Mouse (Mus musculus) v-Abl transformed pro-B cells (cell line): ENCODE measurements around the gene Zfyve28.

ENCODE experiments used
- in situ Hi-C, 2 experiments: fragments of 400-800 bp; cut with MboI; formaldehyde crosslinking; loops; one replicate each; pipeline ENCODE4 v1.15.1; 2025; ENCODE audit not compliant: unreplicated experiment in 2 of 2

Gene Zfyve28

GRCm38 (mm10) chr5:34255189-34255588, 33.1 kb downstream of the Zfyve28 start:
- in situ Hi-C loops: loop anchor here in 1 of 2 experiments (5.0 kb wide), 1 partner anchor 158 kb away; no protein-coding TSS in a partner anchor

- in situ Hi-C loops: loop anchor here (5.0 kb wide), 2 partner anchors 47 to 112 kb away; no protein-coding TSS in a partner anchor
Measured at GRCm38 (mm10) chr5:34254309-34254708, 33.9 kb downstream of the Zfyve28 start.

- in situ Hi-C loops: loop anchor here (5.0 kb wide), 2 partner anchors 46 to 111 kb away; no protein-coding TSS in a partner anchor
Measured at GRCm38 (mm10) chr5:34252967-34253519, 35.2 kb downstream of the Zfyve28 start.

- in situ Hi-C loops: loop anchor here (5.0 kb wide), 2 partner anchors 45 to 110 kb away; no protein-coding TSS in a partner anchor
Measured at GRCm38 (mm10) chr5:34252307-34252966, 35.8 kb downstream of the Zfyve28 start.

DNA sequence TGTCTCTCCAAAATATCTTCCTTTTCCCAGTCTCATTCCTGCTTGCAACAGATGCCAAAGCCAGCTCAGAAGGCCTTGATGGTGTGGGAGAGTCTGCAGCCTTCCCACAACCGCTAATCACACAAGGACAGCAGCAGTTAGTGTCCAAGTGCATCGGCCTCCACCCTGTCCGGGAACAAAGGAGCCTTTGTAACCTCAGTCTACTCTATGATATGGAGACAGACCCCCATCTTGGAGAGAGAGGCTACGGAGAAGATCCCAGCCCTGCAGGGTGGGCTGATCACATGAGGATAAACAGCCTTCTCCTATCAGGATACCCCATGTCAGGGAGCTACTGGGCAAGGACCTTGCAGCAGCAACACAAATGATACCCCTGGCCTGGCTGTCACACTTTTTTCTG, 36.5 kb downstream of the Zfyve28 start:
- in situ Hi-C loops: loop anchor here (5.0 kb wide), 2 partner anchors 44 to 109 kb away; no protein-coding TSS in a partner anchor

GRCm38 (mm10) chr5:34250090-34250489, 38.2 kb downstream of the Zfyve28 start:
- in situ Hi-C loops: loop anchor here (5.0 kb wide), 2 partner anchors 43 to 108 kb away; no protein-coding TSS in a partner anchor

GRCm38 (mm10) chr5:34249132-34249531, 39.1 kb downstream of the Zfyve28 start:
- in situ Hi-C loops: no loop called here

GRCm38 (mm10) chr5:34246443-34246842, 41.8 kb downstream of the Zfyve28 start:
- in situ Hi-C loops: no loop called here

GRCm38 (mm10) chr5:34243062-34243461, 45.2 kb downstream of the Zfyve28 start:
- in situ Hi-C loops: no loop called here

DNA sequence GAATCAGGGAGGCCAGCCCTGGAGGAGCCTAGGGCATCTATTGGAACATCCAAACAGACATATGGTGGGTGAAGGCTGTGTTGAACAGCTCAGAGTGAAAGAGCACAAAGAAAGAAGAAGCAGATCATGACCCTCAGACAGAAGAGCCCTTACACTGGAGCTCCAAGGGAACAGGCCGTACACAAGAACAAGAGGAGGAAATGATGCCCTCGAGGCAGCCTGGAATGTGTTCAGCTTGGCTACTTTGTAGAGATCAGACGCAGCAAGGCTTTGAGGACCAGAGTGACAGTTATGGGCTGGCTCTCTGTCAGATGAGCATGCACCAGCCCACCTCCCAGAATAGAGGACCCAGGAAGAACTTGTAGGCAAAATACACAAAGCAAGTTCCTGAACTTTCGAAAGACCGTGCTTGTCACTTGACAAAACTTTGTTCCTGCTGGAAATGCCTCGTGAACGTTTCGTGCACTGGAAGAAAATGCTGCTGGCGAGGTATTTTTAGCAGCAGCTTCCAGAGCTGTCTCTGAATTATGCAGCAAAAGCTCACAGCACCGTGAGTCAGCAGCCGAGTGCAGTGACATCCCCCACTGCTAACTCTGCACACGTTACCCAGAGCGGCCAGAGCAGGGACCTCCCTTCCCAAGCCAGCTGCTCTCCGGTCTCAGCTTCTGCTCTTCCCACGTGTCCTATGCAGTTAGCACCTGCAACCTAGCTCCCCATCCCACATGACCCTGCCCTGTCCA, 45.9 kb downstream of the Zfyve28 start:
- in situ Hi-C loops: no loop called here

- in situ Hi-C loops: no loop called here
Measured at GRCm38 (mm10) chr5:34238444-34238843, 49.8 kb downstream of the Zfyve28 start.

GRCm38 (mm10) chr5:34235898-34236420, 52.3 kb downstream of the Zfyve28 start:
- in situ Hi-C loops: no loop called here

- in situ Hi-C loops: no loop called here
Measured at GRCm38 (mm10) chr5:34235056-34235455, 53.2 kb downstream of the Zfyve28 start.

GRCm38 (mm10) chr5:34233221-34233515, 55.1 kb downstream of the Zfyve28 start:
- in situ Hi-C loops: no loop called here

DNA sequence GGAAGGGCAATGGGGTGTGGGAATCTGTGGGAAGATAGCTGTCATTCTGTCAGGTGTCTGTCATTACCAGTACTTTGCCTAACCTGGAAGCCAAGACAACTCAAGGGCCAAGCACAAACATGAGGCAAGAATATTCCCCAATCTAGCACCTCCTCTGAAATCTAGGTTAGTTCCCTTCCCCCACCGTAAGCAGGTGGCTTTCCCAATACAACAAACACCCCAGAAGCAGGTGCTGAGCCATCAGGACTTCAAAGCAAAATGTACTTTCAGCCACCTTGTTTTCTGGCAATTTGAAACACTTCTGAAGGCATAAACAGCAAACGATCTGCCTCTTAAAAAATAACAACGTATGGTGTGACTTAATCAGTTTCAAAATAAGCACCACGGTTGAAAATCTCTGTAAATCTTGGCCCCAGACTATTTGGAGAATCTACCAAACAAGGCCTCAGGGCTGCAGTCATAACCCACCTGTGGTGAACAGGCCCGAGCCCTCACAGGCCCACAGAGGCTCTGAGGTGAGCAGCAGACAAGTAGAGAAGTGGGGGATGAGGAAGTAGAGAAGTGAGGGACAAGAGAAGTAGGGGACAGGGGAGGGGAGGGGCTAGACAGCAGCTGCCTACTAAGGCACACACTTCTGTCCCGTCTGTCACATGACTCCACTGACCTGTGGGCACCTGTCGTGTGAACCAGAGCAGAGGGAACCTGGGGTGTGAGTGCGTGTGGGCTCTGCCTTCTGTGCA, 55.6 kb downstream of the Zfyve28 start:
- in situ Hi-C loops: no loop called here

- in situ Hi-C loops: no loop called here
Measured at GRCm38 (mm10) chr5:34231901-34232300, 56.3 kb downstream of the Zfyve28 start.

- in situ Hi-C loops: no loop called here
Measured at GRCm38 (mm10) chr5:34230599-34231485, 57.4 kb downstream of the Zfyve28 start.

GRCm38 (mm10) chr5:34229503-34229902, 58.7 kb downstream of the Zfyve28 start:
- in situ Hi-C loops: no loop called here

DNA sequence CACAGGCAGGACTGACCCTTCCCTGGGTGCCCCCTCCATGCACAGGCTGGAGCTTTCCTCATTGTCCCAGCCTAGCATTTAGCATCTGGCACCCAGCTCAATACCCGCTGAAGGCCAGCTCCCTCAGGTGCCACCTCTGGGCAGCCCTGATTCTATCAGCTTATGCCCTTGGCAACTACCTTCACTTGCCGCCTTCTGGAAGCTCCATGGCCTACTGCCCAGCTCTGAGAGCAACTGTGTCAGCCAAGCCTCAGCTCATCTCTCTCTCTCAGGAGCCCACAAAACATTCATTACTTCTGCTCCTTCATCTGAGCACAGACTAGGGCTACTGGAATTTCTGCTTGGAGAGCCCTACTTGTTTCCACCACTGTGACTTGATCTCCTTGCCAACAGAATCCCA, 62.7 kb downstream of the Zfyve28 start:
- in situ Hi-C loops: no loop called here

DNA sequence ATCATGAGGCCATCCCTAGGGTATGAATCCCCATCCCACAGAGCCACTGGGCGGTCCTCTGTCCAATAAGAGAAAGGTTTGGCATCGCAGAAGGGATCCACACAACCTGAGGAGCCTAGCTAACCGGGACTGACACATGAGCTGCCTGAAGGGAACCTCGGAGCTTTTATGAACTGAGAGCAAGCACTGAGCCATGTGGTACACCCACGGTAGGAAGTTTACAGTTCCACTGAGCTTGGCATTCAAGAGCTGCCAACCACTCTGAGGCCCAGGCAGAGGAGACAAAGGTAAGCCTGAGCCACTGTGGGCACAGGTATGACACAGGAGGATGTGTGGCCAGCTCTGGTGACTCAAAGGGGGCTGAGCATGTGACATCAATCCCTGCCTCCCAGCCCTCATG, 63.7 kb downstream of the Zfyve28 start:
- in situ Hi-C loops: no loop called here
